Mouse (Mus musculus) forebrain, embryonic 12.5 days (tissue): ENCODE data around the gene Zc3h13. TPM values are rescaled to one million over a fixed set of nuclear protein-coding genes. Genes with fewer than 3 reads are reported as not detected.

Experiments used
- ATAC-seq: fragments of 200-750 bp; cut with Nextera tagmentation; 2 replicates; pipeline ENCODE4 v1.8.0; 2017; ENCODE audit warnings: moderate TSS enrichment; ENCODE audit not compliant: low FRiP score
- H3K27ac ChIP-seq: fragments of 300-500 bp; sonication (generic); 2 replicates; pipeline ENCODE4 v1.5.1; 2016; ENCODE audit warnings: mild to moderate bottlenecking
- H3K27me3 ChIP-seq: fragments of 300-500 bp; sonication (generic); 2 replicates; pipeline ENCODE4 v1.6.1; 2016; ENCODE audit warnings: mild to moderate bottlenecking
- H3K36me3 ChIP-seq: fragments of 300-500 bp; sonication (generic); replicated peaks from 2 replicates; pipeline ENCODE4 v1.6.1; 2016; ENCODE audit warnings: mild to moderate bottlenecking
- H3K4me1 ChIP-seq: fragments of 300-500 bp; sonication (generic); 2 replicates; pipeline ENCODE4 v1.6.1; 2016
- H3K4me2 ChIP-seq: fragments of 300-500 bp; sonication (generic); 2 replicates; pipeline ENCODE4 v1.6.1; 2016; ENCODE audit warnings: mild to moderate bottlenecking, moderate library complexity
- H3K4me3 ChIP-seq: fragments of 300-500 bp; sonication (generic); replicated peaks from 2 replicates; pipeline ENCODE4 v1.5.1; 2016; ENCODE audit warnings: mild to moderate bottlenecking
- H3K9ac ChIP-seq: fragments of 300-500 bp; sonication (generic); 2 replicates; pipeline ENCODE4 v1.6.1; 2016; ENCODE audit warnings: mild to moderate bottlenecking
- H3K9me3 ChIP-seq: fragments of 300-500 bp; sonication (generic); 2 replicates; pipeline ENCODE4 v1.6.1; 2016
- WGBS: fragments of 180-500 bp; shearing (Covaris S2); methylation state at CpG from one replicate; pipeline ENCODE4 v1.1.7; 2016; 5-methylcytosine and 5-hydroxymethylcytosine counted together
- polyA plus RNA-seq: library from polyadenylated mRNA; unstranded; fragments of >200 nt; fragmentation: Nextera tagmentation; extraction: Ambion mirVana; gene quantifications from 2 replicates; pipeline ENCODE4 v1.2.1, GENCODE M21; 2016

Zc3h13 gene
- polyA plus RNA-seq, 1 experiment from 2014 or later = 48.1 TPM

DNA sequence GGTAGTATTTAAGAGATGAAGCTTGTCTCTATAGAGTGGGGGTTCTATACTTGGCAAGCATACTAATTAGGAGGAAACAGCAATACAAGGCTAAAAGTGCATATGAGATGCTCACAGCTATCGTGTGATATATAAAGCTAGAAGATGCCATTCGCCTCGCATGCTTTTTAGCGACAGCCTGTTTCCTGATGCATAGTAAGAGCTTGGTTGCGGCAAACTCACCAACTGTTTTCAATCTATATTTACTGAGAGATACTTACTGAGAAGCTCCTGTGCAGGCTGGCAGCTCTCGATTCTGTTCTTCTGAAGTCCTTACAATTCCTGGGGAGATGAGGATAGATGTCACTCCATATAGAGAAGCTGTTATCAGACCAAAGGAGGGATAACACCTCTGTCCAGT is 4.5 kb upstream of the Zc3h13 start:
- Histone ChIP-seq H3K27me3 (peaks cover 5% of the 10 kb centered on the region; the same call in 1 of the 2 replicates), H3K4me3 (no peak overlapping the region), H3K36me3 (no peaks in the 10 kb centered on the region), H3K27ac (no peak overlapping the region), H3K4me1 (peaks cover 4% of the 10 kb centered on the region; the same call in 1 of the 2 replicates), H3K9ac (no peak overlapping the region), H3K4me2 (no peak overlapping the region), H3K9me3 (no peaks in the 10 kb centered on the region)
- WGBS = 84% methylated on average over 6 of the region's 6 CpGs
- no peak for ATAC-seq

DNA sequence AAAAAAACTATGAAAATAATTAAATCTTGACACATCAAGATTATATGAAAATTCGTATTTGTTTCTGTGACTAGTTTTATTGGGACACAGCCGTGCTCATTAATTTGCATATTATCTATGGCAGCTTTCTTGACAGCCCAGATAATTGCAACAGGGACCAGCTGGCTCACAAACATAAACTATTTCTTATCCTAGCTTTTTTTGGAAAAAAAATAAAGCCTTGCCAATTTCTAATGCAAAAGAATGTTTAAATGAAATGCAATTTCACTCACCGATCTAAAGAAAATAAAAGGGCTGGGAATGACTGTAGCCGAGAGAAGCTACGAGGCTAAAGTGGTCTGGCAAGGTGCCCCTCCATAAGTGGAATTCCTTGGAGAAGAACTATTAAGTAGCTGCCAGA is 3.8 kb upstream of the Zc3h13 start:
- no peaks in the 10 kb centered on the region for H3K36me3 ChIP-seq
- H3K9ac ChIP-seq = no peak overlapping the region
- no peak overlapping the region for H3K4me2 ChIP-seq
- no peak overlapping the region for H3K4me3 ChIP-seq
- H3K27ac ChIP-seq = no peak overlapping the region
- ATAC-seq = no peak
- H3K27me3 ChIP-seq = peaks cover 5% of the 10 kb centered on the region; the same call in 1 of the 2 replicates
- WGBS = 71% methylated on average over 5 of the region's 5 CpGs
- peaks cover 11% of the 10 kb centered on the region for H3K4me1 ChIP-seq
- no peaks in the 10 kb centered on the region for H3K9me3 ChIP-seq

DNA sequence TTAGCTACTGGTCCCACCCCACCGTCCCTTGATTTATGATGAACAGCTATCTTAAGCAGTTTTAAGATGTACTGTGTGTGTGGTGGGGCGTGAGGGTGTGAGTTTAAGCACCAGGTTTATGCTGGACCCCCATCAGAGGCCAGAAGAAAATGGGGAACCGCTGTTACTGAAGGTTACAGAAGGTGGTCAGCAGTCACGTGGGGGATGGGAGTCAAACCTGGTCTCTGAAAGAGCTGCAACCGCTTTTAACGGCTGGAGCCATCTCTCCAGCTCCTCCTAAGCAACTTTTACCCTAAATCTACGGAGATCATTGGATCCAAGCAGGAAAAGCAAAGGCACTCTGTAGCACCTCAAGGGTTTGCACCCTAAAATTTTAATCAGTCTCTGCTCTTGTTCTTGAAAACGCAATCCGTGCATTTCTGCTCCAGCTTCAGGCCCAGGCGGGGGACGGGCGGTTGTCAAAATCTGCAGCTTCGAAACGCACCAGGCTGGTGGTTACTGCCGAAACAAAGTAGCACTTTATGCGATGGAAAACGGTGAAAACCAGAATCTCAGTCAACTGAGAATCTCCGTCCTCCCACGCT is 472 bp upstream of the Zc3h13 start:
- peak; percentile 43 for ATAC-seq
- H3K36me3 ChIP-seq = no peaks in the 10 kb centered on the region
- no peaks in the 10 kb centered on the region for H3K9me3 ChIP-seq
- H3K4me3 ChIP-seq = peak overlapping the region; percentile 88
- H3K4me1 ChIP-seq = peaks cover 13% of the 10 kb centered on the region
- H3K27me3 ChIP-seq = peaks cover 5% of the 10 kb centered on the region; the same call in 1 of the 2 replicates
- H3K9ac ChIP-seq = peak overlapping the region; percentile 85
- peak overlapping the region; percentile 63 for H3K4me2 ChIP-seq
- WGBS = 6% methylated on average over 19 of the region's 19 CpGs
- peak overlapping the region; percentile 59 for H3K27ac ChIP-seq

DNA sequence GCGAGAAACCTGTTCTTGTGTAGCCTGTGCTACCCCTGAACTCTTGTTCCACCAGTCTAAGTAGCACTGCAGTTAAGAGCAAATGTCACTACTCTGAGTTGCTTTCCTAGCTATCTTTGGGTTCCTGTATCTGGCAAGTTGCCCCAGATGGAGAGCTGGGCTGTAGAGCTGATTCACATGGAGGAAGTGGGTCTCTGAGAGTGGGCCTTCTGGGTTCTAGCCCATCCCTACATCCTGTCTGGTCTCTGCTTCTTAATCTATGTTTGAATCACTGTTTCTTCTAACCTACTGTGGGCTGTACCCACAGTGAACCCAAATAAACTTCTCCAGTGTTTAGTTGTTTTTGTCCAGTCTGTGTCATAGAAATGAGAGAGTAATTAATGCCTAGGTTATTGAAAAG is 16.9 kb downstream of the Zc3h13 start:
- Histone ChIP-seq H3K27me3 (no peaks in the 10 kb centered on the region), H3K9me3 (no peaks in the 10 kb centered on the region), H3K4me3 (no peak overlapping the region), H3K4me1 (no peaks in the 10 kb centered on the region), H3K36me3 (no peaks in the 10 kb centered on the region), H3K9ac (no peak overlapping the region), H3K27ac (no peak overlapping the region), H3K4me2 (no peak overlapping the region)
- no peak for ATAC-seq
- 88% methylated on average over 1 of the region's 1 CpGs for WGBS

DNA sequence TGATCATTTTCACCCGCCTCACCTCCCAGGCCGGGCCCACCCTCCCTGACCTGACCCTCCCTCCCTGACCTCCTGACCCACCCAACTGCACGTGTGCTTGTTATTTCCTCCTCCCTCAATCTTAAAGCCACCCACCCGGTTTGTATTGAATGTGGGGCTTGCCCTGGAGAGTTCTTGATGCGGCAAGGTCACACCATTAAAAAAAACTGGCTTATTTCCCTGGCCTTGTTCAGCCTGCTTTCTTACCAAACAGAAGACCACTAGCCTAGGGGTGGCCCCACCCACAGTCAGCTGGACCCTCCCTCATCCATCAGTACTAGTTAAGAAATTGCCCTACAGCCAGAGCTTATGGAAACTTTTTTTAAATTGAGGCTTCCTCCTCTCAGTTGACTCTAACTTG is 19.6 kb downstream of the Zc3h13 start:
- Histone ChIP-seq H3K36me3 (no peaks in the 10 kb centered on the region), H3K9me3 (no peaks in the 10 kb centered on the region), H3K9ac (no peak overlapping the region), H3K4me1 (no peaks in the 10 kb centered on the region), H3K27ac (no peak overlapping the region), H3K4me3 (no peak overlapping the region), H3K4me2 (no peak overlapping the region), H3K27me3 (no peaks in the 10 kb centered on the region)
- WGBS = 32% methylated on average over 5 of the region's 5 CpGs
- no peak for ATAC-seq

DNA sequence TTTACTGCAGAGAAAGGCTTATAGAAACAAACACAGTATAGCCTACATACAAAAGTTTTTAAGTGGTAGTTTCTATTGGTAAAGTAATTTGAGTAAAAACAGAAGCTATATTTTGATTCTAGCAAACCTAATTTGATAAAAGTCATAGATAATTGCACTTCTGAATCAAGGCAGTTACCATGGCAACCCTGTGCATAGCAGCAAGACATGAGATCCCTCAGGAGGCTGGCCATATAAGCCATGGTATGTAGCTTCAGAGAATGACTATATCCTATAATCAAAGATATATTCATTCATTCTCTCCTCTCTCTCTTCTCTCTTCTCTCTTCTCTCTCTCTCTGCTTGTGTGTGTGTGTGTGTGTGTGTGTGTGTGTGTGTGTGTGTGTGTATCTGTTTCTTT is 23.7 kb downstream of the Zc3h13 start:
- ATAC-seq = no peak
- Histone ChIP-seq H3K4me3 (no peak overlapping the region), H3K9ac (no peak overlapping the region), H3K27me3 (no peaks in the 10 kb centered on the region), H3K9me3 (no peaks in the 10 kb centered on the region), H3K4me1 (no peaks in the 10 kb centered on the region), H3K36me3 (peaks cover 3% of the 10 kb centered on the region; the same call in 1 of the 2 replicates), H3K27ac (no peak overlapping the region), H3K4me2 (no peak overlapping the region)

DNA sequence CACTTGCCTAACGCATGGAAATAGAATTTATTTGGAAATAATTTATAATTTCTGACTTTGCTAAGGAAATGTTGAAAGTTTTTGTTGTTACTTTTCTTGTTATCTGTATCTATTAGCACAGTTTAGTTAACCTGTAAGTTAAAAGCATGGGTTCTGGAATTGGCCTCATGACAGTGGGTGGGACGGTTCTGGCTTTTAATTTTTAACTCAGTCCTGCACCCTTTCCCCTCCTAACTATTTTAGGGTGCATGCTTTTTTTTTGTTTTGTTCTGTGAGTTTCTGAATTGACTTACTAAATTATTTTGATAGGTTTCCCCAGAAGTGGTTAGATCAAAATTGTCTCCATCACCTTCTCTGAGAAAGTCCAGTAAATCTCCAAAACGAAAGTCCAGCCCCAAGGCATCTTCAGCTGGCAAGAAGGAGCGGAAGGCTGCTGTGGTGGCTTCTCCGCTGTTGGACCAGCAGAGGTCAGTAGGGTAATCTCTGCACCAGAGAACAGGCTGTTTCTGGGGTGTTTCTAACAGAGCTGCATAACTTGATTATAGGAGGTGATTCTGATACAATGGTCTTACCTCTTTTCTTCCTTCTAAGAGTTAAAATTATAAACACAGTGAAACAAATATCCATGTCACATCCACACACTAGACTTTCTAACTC is 25.3 kb downstream of the Zc3h13 start:
- Histone ChIP-seq H3K27ac (no peak overlapping the region), H3K4me3 (no peak overlapping the region), H3K9me3 (no peaks in the 10 kb centered on the region), H3K4me2 (no peak overlapping the region), H3K27me3 (no peaks in the 10 kb centered on the region), H3K36me3 (peaks cover 3% of the 10 kb centered on the region; the same call in 1 of the 2 replicates), H3K9ac (no peak overlapping the region), H3K4me1 (no peaks in the 10 kb centered on the region)
- WGBS = 69% methylated on average over 5 of the region's 5 CpGs
- ATAC-seq = no peak

DNA sequence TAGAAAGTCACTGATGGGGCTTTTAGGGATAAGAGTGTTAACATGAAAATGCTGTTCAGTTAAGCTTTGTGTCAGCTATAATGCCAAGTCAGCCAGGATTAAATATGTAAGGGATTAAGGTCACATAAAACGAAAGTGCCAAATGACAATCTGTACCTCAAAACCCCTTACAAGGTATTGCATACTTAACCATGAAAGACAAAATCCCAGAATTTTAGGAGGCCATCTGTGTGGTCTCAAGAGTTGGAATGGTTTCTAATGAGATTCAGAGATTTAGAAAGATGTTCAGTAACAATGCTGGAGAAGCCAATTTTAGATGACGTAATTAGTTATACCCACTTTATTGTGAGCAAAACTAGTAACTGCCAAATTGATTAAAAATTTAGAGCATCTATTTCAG is 30.3 kb downstream of the Zc3h13 start:
- H3K4me3 ChIP-seq = no peak overlapping the region
- no peak for ATAC-seq
- no peaks in the 10 kb centered on the region for H3K27me3 ChIP-seq
- peaks cover 3% of the 10 kb centered on the region; the same call in 1 of the 2 replicates for H3K36me3 ChIP-seq
- no peaks in the 10 kb centered on the region for H3K4me1 ChIP-seq
- H3K27ac ChIP-seq = no peak overlapping the region
- H3K9ac ChIP-seq = no peak overlapping the region
- H3K9me3 ChIP-seq = no peaks in the 10 kb centered on the region
- no peak overlapping the region for H3K4me2 ChIP-seq
- 89% methylated on average over 2 of the region's 2 CpGs for WGBS

DNA sequence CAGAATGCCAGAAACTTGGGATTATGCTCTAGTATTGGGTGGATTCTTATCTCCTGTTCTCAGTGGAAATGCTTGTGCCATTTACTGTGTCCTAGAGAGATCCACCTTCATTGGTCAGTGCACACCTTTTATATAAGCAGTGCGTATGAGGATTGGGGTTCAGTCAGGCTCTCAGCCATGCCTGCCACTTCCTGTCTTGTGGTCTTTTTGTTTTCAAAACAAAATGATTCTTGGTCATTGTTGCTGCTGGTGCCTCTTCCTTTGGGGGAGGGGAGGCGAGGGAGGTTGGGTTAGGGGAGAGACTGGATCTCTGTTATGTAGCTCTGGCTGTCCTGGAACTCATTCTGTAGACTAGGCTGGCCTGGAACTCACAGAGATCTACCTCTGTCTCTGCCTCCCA is 34.6 kb downstream of the Zc3h13 start:
- no peak for ATAC-seq
- Histone ChIP-seq H3K27me3 (no peaks in the 10 kb centered on the region), H3K9ac (no peak overlapping the region), H3K4me1 (no peaks in the 10 kb centered on the region), H3K4me3 (no peak overlapping the region), H3K4me2 (no peak overlapping the region), H3K27ac (no peak overlapping the region), H3K9me3 (no peaks in the 10 kb centered on the region), H3K36me3 (peaks cover 28% of the 10 kb centered on the region)
- WGBS = 94% methylated on average over 2 of the region's 2 CpGs

DNA sequence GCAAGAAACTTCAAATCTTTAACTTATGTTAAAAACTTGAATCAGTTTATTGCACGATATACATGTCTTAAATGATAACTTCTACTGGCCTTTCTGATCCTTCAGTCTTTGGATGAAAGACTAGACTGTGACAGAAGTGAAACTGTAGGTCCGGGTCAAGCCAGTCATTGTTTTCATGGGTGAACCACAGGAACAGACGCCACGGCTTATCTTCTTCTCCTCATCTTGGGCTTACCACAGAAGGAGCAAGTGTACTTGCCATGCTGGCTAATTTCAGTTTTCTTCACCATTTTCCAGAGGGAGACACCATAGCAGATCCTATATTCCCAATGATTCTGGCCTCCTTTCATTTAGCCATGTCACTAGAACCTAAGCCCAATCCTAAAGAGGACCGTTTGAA is 36.1 kb downstream of the Zc3h13 start:
- Histone ChIP-seq H3K4me3 (no peak overlapping the region), H3K4me2 (no peak overlapping the region), H3K36me3 (peaks cover 39% of the 10 kb centered on the region), H3K4me1 (no peaks in the 10 kb centered on the region), H3K27ac (no peak overlapping the region), H3K9me3 (no peaks in the 10 kb centered on the region), H3K27me3 (no peaks in the 10 kb centered on the region), H3K9ac (no peak overlapping the region)
- no peak for ATAC-seq
- WGBS = 92% methylated on average over 5 of the region's 5 CpGs

DNA sequence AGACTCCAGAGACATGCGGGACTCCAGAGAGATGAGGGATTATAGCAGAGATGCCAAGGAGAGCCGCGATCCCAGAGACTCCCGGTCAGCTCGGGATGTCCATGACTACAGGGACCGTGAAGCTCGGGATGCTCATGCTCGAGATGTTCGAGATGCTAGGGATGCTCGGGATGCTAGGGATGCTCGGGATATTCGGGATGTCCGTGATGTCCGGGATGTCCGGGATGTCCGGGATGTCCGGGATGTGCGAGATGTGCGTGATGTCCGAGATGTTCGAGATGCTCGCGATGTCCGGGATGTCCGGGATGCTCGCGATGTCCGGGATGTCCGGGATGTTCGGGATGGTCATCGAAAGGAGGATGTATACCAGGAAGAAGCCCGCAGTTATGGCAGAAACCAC is 39.2 kb downstream of the Zc3h13 start:
- Histone ChIP-seq H3K4me2 (no peak overlapping the region), H3K4me1 (no peaks in the 10 kb centered on the region), H3K9me3 (no peaks in the 10 kb centered on the region), H3K27me3 (no peaks in the 10 kb centered on the region), H3K9ac (no peak overlapping the region), H3K27ac (no peak overlapping the region), H3K36me3 (peaks cover 50% of the 10 kb centered on the region), H3K4me3 (no peak overlapping the region)
- no peak for ATAC-seq
- 97% methylated on average over 32 of the region's 32 CpGs for WGBS

DNA sequence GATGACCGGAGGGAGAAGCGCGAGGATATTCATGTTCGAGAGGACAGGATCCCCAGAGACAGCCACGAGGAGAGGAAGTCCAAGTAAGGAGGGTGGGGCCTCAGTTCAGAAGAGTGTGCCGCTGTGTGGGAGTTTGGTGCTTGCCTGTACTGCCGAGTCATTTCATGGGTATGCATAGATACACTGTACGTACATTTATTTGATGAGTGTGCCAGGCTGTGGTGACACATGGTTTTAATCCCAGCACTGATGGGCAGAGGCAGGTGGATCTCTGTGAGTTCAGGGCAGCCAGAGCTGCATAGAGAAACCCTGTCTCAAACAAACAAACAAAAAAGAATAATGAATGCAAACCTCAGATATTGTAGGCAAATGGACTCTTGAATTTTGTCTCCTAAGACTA is 43.9 kb downstream of the Zc3h13 start:
- Histone ChIP-seq H3K4me3 (no peak overlapping the region), H3K27me3 (no peaks in the 10 kb centered on the region), H3K9ac (no peak overlapping the region), H3K4me1 (no peaks in the 10 kb centered on the region), H3K4me2 (no peak overlapping the region), H3K36me3 (peaks cover 66% of the 10 kb centered on the region), H3K9me3 (no peaks in the 10 kb centered on the region), H3K27ac (no peak overlapping the region)
- ATAC-seq = no peak
- 90% methylated on average over 8 of the region's 8 CpGs for WGBS

DNA sequence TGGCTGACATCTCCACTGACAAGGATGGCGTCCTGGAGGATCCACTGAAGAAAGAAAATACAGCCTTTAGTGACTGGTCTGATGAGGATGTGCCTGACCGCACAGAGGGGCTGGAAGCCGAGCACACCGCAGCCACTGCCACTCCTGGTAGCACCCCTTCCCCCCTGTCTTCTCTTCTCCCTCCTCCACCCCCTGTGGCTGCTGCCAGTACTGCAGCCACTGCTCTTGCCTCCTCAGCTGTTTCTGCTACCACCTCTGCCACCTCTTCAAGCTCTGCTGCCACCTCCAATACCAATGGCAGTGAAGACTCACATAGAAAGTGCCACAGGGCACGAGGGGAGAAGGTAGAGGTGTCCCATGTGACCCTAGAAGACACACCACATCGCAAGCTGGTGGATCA is 46.4 kb downstream of the Zc3h13 start:
- WGBS = 77% methylated on average over 6 of the region's 6 CpGs
- no peaks in the 10 kb centered on the region for H3K4me1 ChIP-seq
- H3K9me3 ChIP-seq = no peaks in the 10 kb centered on the region
- H3K4me2 ChIP-seq = no peak overlapping the region
- H3K36me3 ChIP-seq = peaks cover 53% of the 10 kb centered on the region
- no peak for ATAC-seq
- no peak overlapping the region for H3K9ac ChIP-seq
- no peaks in the 10 kb centered on the region for H3K27me3 ChIP-seq
- H3K4me3 ChIP-seq = no peak overlapping the region
- no peak overlapping the region for H3K27ac ChIP-seq
